Comparison of ENCODE assay signal across 17 mouse cellular contexts in the genomic region with DNA sequence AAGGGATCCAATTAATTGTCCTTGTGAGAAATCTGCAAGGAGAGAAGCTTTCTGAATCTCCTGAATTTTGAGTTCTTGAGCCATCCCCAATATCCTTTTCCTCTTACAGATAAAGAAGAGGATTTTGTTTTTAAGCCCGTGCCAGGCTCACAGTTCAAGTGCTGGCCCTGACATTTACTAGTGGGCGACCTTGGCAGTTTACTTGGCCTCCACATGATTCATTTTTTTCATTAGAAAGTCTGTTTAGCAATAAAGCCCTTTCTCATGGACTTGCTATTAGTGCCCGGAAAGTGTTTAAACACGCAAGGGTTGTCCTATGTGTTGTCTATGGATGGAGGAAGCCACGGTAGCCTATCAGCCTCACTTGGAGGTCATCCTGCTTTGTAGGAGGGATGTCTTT.
DNase-seq lines count a peak whose midpoint lies in the region; ATAC-seq lines count a peak whose summit lies in the region.
"Had no signal": no experiment of that assay in that cellular context is flagged by ENCODE, and none has a peak within 500 bp of the region (broad histone marks: within the 10 kb centered on the region; RNA-seq: fewer than 3 reads in every experiment).

No protein-coding gene starts in this region.

- no peaks in the 10 kb centered on the region for H3K4me1 ChIP-seq in hindbrain, embryonic 16.5 days (ENCODE audit: control insufficient read depth, insufficient read depth, low read depth, low read length)
- H3K4me1 ChIP-seq: midbrain, embryonic 15.5 days; neural tube, embryonic 13.5 days had no signal

- no peak overlapping the region for H3K4me2 ChIP-seq in hindbrain, embryonic 16.5 days (ENCODE audit: low read length)
- H3K4me2 ChIP-seq: heart, embryonic 15.5 days; midbrain, embryonic 15.5 days; neural tube, embryonic 13.5 days had no signal

- H3K27me3 ChIP-seq in hindbrain, embryonic 16.5 days (replicated peaks; ENCODE audit: control insufficient read depth, insufficient read depth, low read length), result no peaks in the 10 kb centered on the region
- H3K27me3 ChIP-seq: heart, embryonic 15.5 days; midbrain, embryonic 15.5 days; neural tube, embryonic 13.5 days had no signal

- WGBS in hindbrain, embryonic 16.5 days, result 91% methylated on average over 5 of the region's 5 CpGs

- no peak overlapping the region for H3K9ac ChIP-seq in hindbrain, embryonic 16.5 days (ENCODE audit: low read depth, low read length)
- H3K9ac ChIP-seq: heart, embryonic 15.5 days; midbrain, embryonic 15.5 days; neural tube, embryonic 13.5 days had no signal

- no peak overlapping the region for H3K27ac ChIP-seq in hindbrain, embryonic 16.5 days (ENCODE audit: low read depth, low read length)
- H3K27ac ChIP-seq: heart, embryonic 15.5 days; hindbrain, postnatal 0 days; layer of hippocampus, adult 2 months; midbrain, embryonic 15.5 days; neural tube, embryonic 13.5 days; stomach, postnatal 0 days had no signal

- DNase-seq in ovary, adult 18-20 months (ENCODE audit: low spot score), result peak; percentile 68
- no peak for DNase-seq in ovary, postnatal 10 days (ENCODE audit: low spot score)
- DNase-seq in adrenal gland, adult 18-20 months (ENCODE audit: low spot score in 2 of 2), result peak; percentile 28 to 46
- peak; percentile 38 for DNase-seq in adrenal gland, postnatal 25 days
- DNase-seq in frontal cortex, postnatal 36 days (ENCODE audit: low spot score in 2 of 2), result no peak
- no peak for DNase-seq in heart, postnatal 36 days
- DNase-seq: cerebellum, adult 9-11 months had no signal

- H3K9me3 ChIP-seq in hindbrain, embryonic 16.5 days (ENCODE audit: control insufficient read depth, low read length), result no peaks in the 10 kb centered on the region; the same call in 1 of the 2 replicates
- H3K9me3 ChIP-seq: heart, embryonic 15.5 days; midbrain, embryonic 15.5 days had no signal

- no peak for ATAC-seq in hindbrain, embryonic 16.5 days
- ATAC-seq: activated CD4-positive, CD25-positive, alpha-beta regulatory T cell, adult 4 months; forebrain, embryonic 16.5 days; hindbrain, postnatal 0 days; intestine, embryonic 16.5 days; midbrain, embryonic 15.5 days had no signal

- H3K4me3 ChIP-seq in hindbrain, embryonic 16.5 days (ENCODE audit: low read length), result no peak overlapping the region
- H3K4me3 ChIP-seq: heart, embryonic 15.5 days; layer of hippocampus, adult 2 months; midbrain, embryonic 15.5 days; neural tube, embryonic 13.5 days had no signal

- no peaks in the 10 kb centered on the region for H3K36me3 ChIP-seq in hindbrain, embryonic 16.5 days (ENCODE audit: control insufficient read depth, insufficient read depth, low read length)
- H3K36me3 ChIP-seq: heart, embryonic 15.5 days; midbrain, embryonic 15.5 days had no signal

- intact Hi-C loops in heart, postnatal 36 days (cut with DNase I), result no loop called here

Comparison
In these comparisons a context has a peak if more than half of its experiments do, and no peak if none do; other contexts are left out.
1. DNase-seq: peak in ovary, adult 18-20 months (single experiment), adrenal gland, adult 18-20 months (2 of 2) and adrenal gland, postnatal 25 days (single experiment); none in ovary, postnatal 10 days (single experiment), frontal cortex, postnatal 36 days (0 of 2) and heart, postnatal 36 days (0 of 2).